Mouse (Mus musculus): ENCODE results near the gene Fhl3.
"Not testable (repeated sequence)": the region's sequence is repeated elsewhere in the genome, so short reads cannot be mapped to it uniquely, and the experiment has no call there.

Fhl3 gene

GRCm38 (mm10) chr4:124710776-124711291 is 10.3 kb downstream of the Fhl3 start:
- peak; percentile 54 to 58 for DNase-seq

GRCm38 (mm10) chr4:124712618-124713017 is 12.1 kb downstream of the Fhl3 start:
- DNase-seq = no peak

- DNase-seq = not testable (repeated sequence)
These were observed 13.3 kb downstream of the Fhl3 start for GRCm38 (mm10) chr4:124713850-124714249.

GRCm38 (mm10) chr4:124714545-124715481 is 14.3 kb downstream of the Fhl3 start, which contains the start of gene Sf3a3:
Gene Sf3a3 (plus strand): TSS chr4:124714776.
- DNase-seq = peak; percentile 94 to 96

- DNase-seq = no peak
These were observed 18.6 kb downstream of the Fhl3 start for GRCm38 (mm10) chr4:124719101-124719500.

- DNase-seq = no peak
These were observed 25.6 kb downstream of the Fhl3 start for GRCm38 (mm10) chr4:124726121-124726520.

GRCm38 (mm10) chr4:124736952-124737351 is 36.5 kb downstream of the Fhl3 start:
- DNase-seq = no peak

GRCm38 (mm10) chr4:124737486-124737885 is 37.0 kb downstream of the Fhl3 start:
- DNase-seq = no peak

GRCm38 (mm10) chr4:124738013-124738412 is 37.5 kb downstream of the Fhl3 start:
- no peak for DNase-seq

- no peak for DNase-seq
These were observed 38.3 kb downstream of the Fhl3 start for GRCm38 (mm10) chr4:124738783-124739182.

GRCm38 (mm10) chr4:124741376-124742343 is 41.2 kb downstream of the Fhl3 start, which contains the start of gene Inpp5b:
Gene Inpp5b (plus strand): TSS chr4:124741850.
- peak; percentile 84 to 88 for DNase-seq

- no peak for DNase-seq
These were observed 42.3 kb downstream of the Fhl3 start for GRCm38 (mm10) chr4:124742839-124743238.

GRCm38 (mm10) chr4:124746577-124746976 is 46.1 kb downstream of the Fhl3 start:
- DNase-seq = no peak

- no peak for DNase-seq
These were observed 47.4 kb downstream of the Fhl3 start for GRCm38 (mm10) chr4:124747851-124748250.

- DNase-seq = peak; percentile 99
These were observed 51.1 kb downstream of the Fhl3 start for GRCm38 (mm10) chr4:124751300-124752250.

- DNase-seq = peak in 1 of 2 experiments; percentile 22
These were observed 52.0 kb downstream of the Fhl3 start for GRCm38 (mm10) chr4:124752281-124753199.

GRCm38 (mm10) chr4:124755526-124755925 is 55.0 kb downstream of the Fhl3 start:
- no peak for DNase-seq

Data from cerebellum, postnatal 14 days (tissue).